Mouse (Mus musculus): ENCODE measurements at regions not wholly inside any gene's neighbourhood (a gene's known extent, or its start where the extent isn't known, plus 50 kb on each side); places are given as distances from the start of the nearest gene placed in this dataset.

- no peak for DNase-seq
- intact Hi-C loops (cut with DNase I; ENCODE audit: low total_unique reads): no loop called here
Observed at GRCm38 (mm10) chr17:45932611-45933010, 99.6 kb downstream of the Vegfa start.

- intact Hi-C loops (cut with DNase I; ENCODE audit: low total_unique reads): no loop called here
Observed at GRCm38 (mm10) chr17:45929591-45929990, 102.6 kb downstream of the Vegfa start.

GRCm38 (mm10) chr17:45928903-45929477 is 103.2 kb downstream of the Vegfa start:
- no peak for DNase-seq
- intact Hi-C loops (cut with DNase I; ENCODE audit: low total_unique reads): no loop called here

More at GRCm38 (mm10) chr17:45929591-45929990, 102.6 kb downstream of the Vegfa start:
- DNase-seq: no peak

- DNase-seq: no peak
- intact Hi-C loops (cut with DNase I; ENCODE audit: low total_unique reads): no loop called here
Observed at GRCm38 (mm10) chr17:45928013-45928412, 104.2 kb downstream of the Vegfa start.

GRCm38 (mm10) chr17:45925845-45926244 is 106.3 kb downstream of the Vegfa start:
- intact Hi-C loops (cut with DNase I; ENCODE audit: low total_unique reads): no loop called here
- no peak for DNase-seq

- no peak for DNase-seq
- intact Hi-C loops (cut with DNase I; ENCODE audit: low total_unique reads): no loop called here
Observed at GRCm38 (mm10) chr17:45924595-45924994, 107.6 kb downstream of the Vegfa start.

GRCm38 (mm10) chr17:45923217-45923730 is 108.9 kb downstream of the Vegfa start:
- intact Hi-C loops (cut with DNase I; ENCODE audit: low total_unique reads): no loop called here
- DNase-seq: no peak

GRCm38 (mm10) chr17:45917647-45918046 is 114.5 kb downstream of the Vegfa start:
- intact Hi-C loops (cut with DNase I; ENCODE audit: low total_unique reads): no loop called here
- no peak for DNase-seq

- intact Hi-C loops (cut with DNase I; ENCODE audit: low total_unique reads): no loop called here
- no peak for DNase-seq
Observed at GRCm38 (mm10) chr17:45916937-45917336, 115.2 kb downstream of the Vegfa start.

- no peak for DNase-seq
- intact Hi-C loops (cut with DNase I; ENCODE audit: low total_unique reads): no loop called here
Observed at GRCm38 (mm10) chr17:45914706-45915240, 117.4 kb downstream of the Vegfa start.

- DNase-seq: no peak
- intact Hi-C loops (cut with DNase I; ENCODE audit: low total_unique reads): no loop called here
Observed at GRCm38 (mm10) chr17:45914237-45914636, 117.9 kb downstream of the Vegfa start.

- intact Hi-C loops (cut with DNase I; ENCODE audit: low total_unique reads): no loop called here
- DNase-seq: no peak
Observed at GRCm38 (mm10) chr17:45913671-45914070, 118.5 kb downstream of the Vegfa start.

- DNase-seq: no peak
- intact Hi-C loops (cut with DNase I; ENCODE audit: low total_unique reads): no loop called here
Observed at GRCm38 (mm10) chr17:45912165-45912564, 120.0 kb downstream of the Vegfa start.

GRCm38 (mm10) chr17:45911201-45911731 is 120.9 kb downstream of the Vegfa start:
- DNase-seq: peak; percentile 68
- intact Hi-C loops (cut with DNase I; ENCODE audit: low total_unique reads): no loop called here

GRCm38 (mm10) chr17:45910245-45910644 is 121.9 kb downstream of the Vegfa start:
- intact Hi-C loops (cut with DNase I; ENCODE audit: low total_unique reads): no loop called here

GRCm38 (mm10) chr17:45907587-45907986 is 124.6 kb downstream of the Vegfa start:
- no peak for DNase-seq
- intact Hi-C loops (cut with DNase I; ENCODE audit: low total_unique reads): no loop called here

More at GRCm38 (mm10) chr17:45910245-45910644, 121.9 kb downstream of the Vegfa start:
- DNase-seq: no peak

GRCm38 (mm10) chr17:45905596-45905995 is 126.6 kb downstream of the Vegfa start:
- DNase-seq: no peak
- intact Hi-C loops (cut with DNase I; ENCODE audit: low total_unique reads): no loop called here

GRCm38 (mm10) chr17:45904251-45904650 is 127.9 kb downstream of the Vegfa start:
- intact Hi-C loops (cut with DNase I; ENCODE audit: low total_unique reads): no loop called here
- no peak for DNase-seq

- peak; percentile 45 for DNase-seq
- intact Hi-C loops (cut with DNase I; ENCODE audit: low total_unique reads): no loop called here
Observed at GRCm38 (mm10) chr17:45903294-45903693, 128.9 kb downstream of the Vegfa start.

GRCm38 (mm10) chr17:45902668-45903067 is 129.5 kb downstream of the Vegfa start:
- DNase-seq: no peak
- intact Hi-C loops (cut with DNase I; ENCODE audit: low total_unique reads): no loop called here

- intact Hi-C loops (cut with DNase I; ENCODE audit: low total_unique reads): no loop called here
- no peak for DNase-seq
Observed at GRCm38 (mm10) chr17:45896922-45897302, 135.3 kb downstream of the Vegfa start.

All from gastrocnemius, postnatal 14 days (tissue).